Mouse (Mus musculus): ENCODE measurements at regions not wholly inside any gene's neighbourhood (a gene's known extent, or its start where the extent isn't known, plus 50 kb on each side); places are given as distances from the start of the nearest gene placed in this dataset.

DNA sequence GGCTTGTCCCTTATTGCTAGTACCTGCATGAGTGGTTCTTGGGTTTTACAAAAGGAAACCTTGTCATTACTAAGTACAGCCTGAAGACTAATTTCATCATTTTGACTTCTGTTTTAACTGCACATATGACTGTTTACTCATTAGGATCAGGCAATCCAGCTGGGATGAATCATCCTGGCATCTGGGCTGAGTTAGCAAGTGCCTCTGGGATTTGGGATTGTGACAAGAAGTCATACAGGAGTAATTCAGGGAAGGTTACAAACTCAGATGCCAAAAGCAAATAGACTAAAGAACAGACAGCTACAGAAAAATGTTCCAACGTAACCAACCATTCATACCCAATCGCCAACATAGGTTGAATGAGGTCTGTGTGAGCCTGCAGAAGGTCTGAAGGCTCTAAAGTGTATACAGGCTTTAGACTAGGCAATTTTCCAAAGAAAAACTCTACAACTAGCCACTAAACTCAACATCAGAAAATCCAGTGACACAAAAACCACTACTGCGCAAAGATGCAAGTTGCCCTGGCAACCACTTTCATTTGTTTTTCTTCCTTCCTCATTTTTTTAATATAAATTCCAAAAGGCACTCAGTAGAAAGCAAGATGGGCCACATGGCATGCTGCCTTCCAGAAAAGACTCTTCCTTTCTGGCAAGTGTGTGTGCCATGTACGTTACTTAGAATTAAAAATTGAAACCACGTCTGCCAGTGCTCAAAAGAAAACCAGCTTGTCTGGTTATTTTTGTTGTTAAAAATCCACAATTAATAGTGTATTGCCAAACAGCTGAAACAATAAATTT, 433.4 kb downstream of the 9430069I07Rik start:
- TF ChIP-seq CTCF (IDR thresholded peaks at IDR 0.05; ENCODE audit: low read depth, low read length) (no peak), POLR2A (IDR thresholded peaks at IDR 0.05; ENCODE audit: extremely low read depth, insufficient read depth, low read length) (no peak)
